Mouse (Mus musculus): Measurements from ENCODE around the gene Dhrs1.
A peak's percentile ranks its signal among the peaks of the same experiment; 100 is the strongest.

Gene Dhrs1

GRCm38 (mm10) chr14:55721076-55721475 is 24.4 kb downstream of the Dhrs1 start:
- DNase-seq (ENCODE audit: low spot score): no peak

GRCm38 (mm10) chr14:55720666-55721065 is 24.8 kb downstream of the Dhrs1 start:
- no peak for DNase-seq (ENCODE audit: low spot score)

GRCm38 (mm10) chr14:55719737-55720136 is 25.8 kb downstream of the Dhrs1 start:
- no peak for DNase-seq (ENCODE audit: low spot score)

- DNase-seq (ENCODE audit: low spot score): peak; percentile 80
Observed at GRCm38 (mm10) chr14:55716884-55717283, 28.6 kb downstream of the Dhrs1 start.

- DNase-seq (ENCODE audit: low spot score): no peak
Observed at GRCm38 (mm10) chr14:55716271-55716670, 29.2 kb downstream of the Dhrs1 start.

- no peak for DNase-seq (ENCODE audit: low spot score)
Observed at GRCm38 (mm10) chr14:55714893-55715292, 30.6 kb downstream of the Dhrs1 start.

- no peak for DNase-seq (ENCODE audit: low spot score)
Observed at GRCm38 (mm10) chr14:55713729-55714122, 31.8 kb downstream of the Dhrs1 start, which contains the start of gene Tgm1. Tgm1 (minus strand) TSS chr14:55713926.

GRCm38 (mm10) chr14:55713007-55713728 is 32.3 kb downstream of the Dhrs1 start:
- peak; percentile 91 for DNase-seq (ENCODE audit: low spot score)

- DNase-seq (ENCODE audit: low spot score): no peak
Observed at GRCm38 (mm10) chr14:55711786-55712185, 33.7 kb downstream of the Dhrs1 start.

- DNase-seq (ENCODE audit: low spot score): no peak
Observed at GRCm38 (mm10) chr14:55709509-55709908, 36.0 kb downstream of the Dhrs1 start.

- peak; percentile 83 for DNase-seq (ENCODE audit: low spot score)
Observed at GRCm38 (mm10) chr14:55707397-55707796, 38.1 kb downstream of the Dhrs1 start.

- no peak for DNase-seq (ENCODE audit: low spot score)
Observed at GRCm38 (mm10) chr14:55706051-55706600, 39.4 kb downstream of the Dhrs1 start.

GRCm38 (mm10) chr14:55702761-55703160 is 42.7 kb downstream of the Dhrs1 start:
- DNase-seq (ENCODE audit: low spot score): no peak

- no peak for DNase-seq (ENCODE audit: low spot score)
Observed at GRCm38 (mm10) chr14:55701131-55701530, 44.4 kb downstream of the Dhrs1 start.

- no peak for DNase-seq (ENCODE audit: low spot score)
Observed at GRCm38 (mm10) chr14:55697226-55697625, 48.3 kb downstream of the Dhrs1 start.

GRCm38 (mm10) chr14:55689433-55689832 is 56.1 kb downstream of the Dhrs1 start:
- DNase-seq (ENCODE audit: low spot score): no peak

Measured in yolk sac, embryonic 10.5 days (tissue).